Mouse (Mus musculus) skeletal muscle tissue, adult 2 months (tissue): ENCODE measurements around the gene Slc29a1.

Experiments
- DNase-seq: peaks from one replicate; pipeline ENCODE4 v3.0.0-alpha.2; 2012; ENCODE audit warnings: low read depth, low spot score

Slc29a1 gene

GRCm38 (mm10) chr17:45572103-45573086, 27.0 kb downstream of the Slc29a1 start:
- DNase-seq: peak; percentile 74

- no peak for DNase-seq
Measured at GRCm38 (mm10) chr17:45569999-45570398, 29.4 kb downstream of the Slc29a1 start.

GRCm38 (mm10) chr17:45568990-45569389, 30.4 kb downstream of the Slc29a1 start:
- no peak for DNase-seq

GRCm38 (mm10) chr17:45567162-45567601, 32.2 kb downstream of the Slc29a1 start:
- DNase-seq: no peak

GRCm38 (mm10) chr17:45566360-45567161, 32.8 kb downstream of the Slc29a1 start:
- DNase-seq: no peak

GRCm38 (mm10) chr17:45566031-45566359, 33.4 kb downstream of the Slc29a1 start:
- DNase-seq: no peak

- DNase-seq: no peak
Measured at GRCm38 (mm10) chr17:45565103-45565502, 34.3 kb downstream of the Slc29a1 start.

GRCm38 (mm10) chr17:45564531-45565084, 34.8 kb downstream of the Slc29a1 start:
- DNase-seq: no peak

- peak; percentile 91 for DNase-seq
Measured at GRCm38 (mm10) chr17:45563655-45564530, 35.5 kb downstream of the Slc29a1 start, which contains the start of gene Slc35b2. Gene Slc35b2 (plus strand): TSS chr17:45563874.

- no peak for DNase-seq
Measured at GRCm38 (mm10) chr17:45563216-45563615, 36.2 kb downstream of the Slc29a1 start.

- no peak for DNase-seq
Measured at GRCm38 (mm10) chr17:45559732-45560525, 39.5 kb downstream of the Slc29a1 start.

GRCm38 (mm10) chr17:45557998-45558862, 41.2 kb downstream of the Slc29a1 start:
- DNase-seq: no peak

- DNase-seq: no peak
Measured at GRCm38 (mm10) chr17:45557246-45557824, 42.1 kb downstream of the Slc29a1 start.

GRCm38 (mm10) chr17:45556514-45557245, 42.7 kb downstream of the Slc29a1 start:
- no peak for DNase-seq

- no peak for DNase-seq
Measured at GRCm38 (mm10) chr17:45556107-45556489, 43.3 kb downstream of the Slc29a1 start.

- DNase-seq: peak; percentile 85
Measured at GRCm38 (mm10) chr17:45555452-45556106, 43.8 kb downstream of the Slc29a1 start, which contains the start of gene Nfkbie. Gene Nfkbie (plus strand): TSS chr17:45555703.

- DNase-seq: no peak
Measured at GRCm38 (mm10) chr17:45554420-45554819, 45.0 kb downstream of the Slc29a1 start.

- no peak for DNase-seq
Measured at GRCm38 (mm10) chr17:45553065-45553464, 46.3 kb downstream of the Slc29a1 start.
